Mouse (Mus musculus) Muller cell, postnatal 12 days (primary cell): ENCODE measurements around the gene Myo1d.

Experiments used
- DNase-seq: peaks from one replicate; pipeline ENCODE4 v3.0.0-alpha.2; 2015; ENCODE audit errors: inconsistent ontology term

The Myo1d gene

DNA sequence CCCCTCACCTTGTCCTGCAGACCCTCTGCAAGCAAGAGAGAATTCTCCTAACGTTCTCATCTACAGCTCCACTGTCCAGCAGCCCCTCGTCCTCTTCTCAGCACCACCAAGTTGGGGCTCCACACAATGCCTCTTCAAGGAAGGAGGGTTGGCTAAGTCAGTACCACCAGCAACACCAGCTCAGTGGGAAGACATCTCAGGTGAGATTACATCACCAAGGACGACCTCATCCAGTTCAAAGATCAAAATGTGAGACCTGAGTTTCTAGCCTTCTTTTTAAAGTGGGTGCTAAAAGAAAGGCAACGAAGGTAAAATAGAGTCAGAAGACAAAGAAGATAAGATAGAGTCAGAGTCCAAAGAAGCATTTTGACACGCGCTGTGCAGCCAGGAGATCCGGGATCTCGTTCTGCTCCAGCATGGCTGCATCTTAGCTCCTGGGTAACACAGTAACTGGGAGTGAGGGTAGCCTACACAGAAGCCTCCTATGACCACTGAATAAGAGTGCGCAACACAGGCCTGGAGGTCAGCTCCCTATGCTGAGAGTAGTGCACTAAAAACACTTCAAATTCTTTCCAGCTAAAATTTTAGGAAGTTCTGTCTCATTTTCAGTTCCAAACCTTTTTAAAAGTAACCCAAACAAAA, 56.3 kb downstream of the Myo1d start:
- DNase-seq = no peak

DNA sequence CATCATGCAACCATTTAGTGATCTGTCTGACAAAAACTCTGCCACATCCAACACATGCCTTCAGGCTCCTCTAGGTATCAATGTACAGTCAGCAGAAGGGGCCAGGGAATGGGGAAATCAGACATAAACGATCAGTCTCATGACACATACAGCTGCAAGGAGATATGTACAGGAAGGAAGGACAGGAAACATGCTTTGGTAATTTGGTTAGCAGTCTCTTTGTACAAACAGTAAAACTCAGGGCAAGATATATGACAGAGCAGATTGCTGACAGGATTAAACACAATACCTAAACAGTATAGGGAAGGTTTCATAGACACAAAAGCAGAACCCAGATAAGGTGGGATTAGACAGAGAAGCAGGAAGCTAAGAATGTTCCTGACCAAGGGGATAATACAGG, 60.8 kb downstream of the Myo1d start:
- DNase-seq = no peak

- DNase-seq = no peak
These were observed 61.8 kb downstream of the Myo1d start for GRCm38 (mm10) chr11:80718036-80718435.

DNA sequence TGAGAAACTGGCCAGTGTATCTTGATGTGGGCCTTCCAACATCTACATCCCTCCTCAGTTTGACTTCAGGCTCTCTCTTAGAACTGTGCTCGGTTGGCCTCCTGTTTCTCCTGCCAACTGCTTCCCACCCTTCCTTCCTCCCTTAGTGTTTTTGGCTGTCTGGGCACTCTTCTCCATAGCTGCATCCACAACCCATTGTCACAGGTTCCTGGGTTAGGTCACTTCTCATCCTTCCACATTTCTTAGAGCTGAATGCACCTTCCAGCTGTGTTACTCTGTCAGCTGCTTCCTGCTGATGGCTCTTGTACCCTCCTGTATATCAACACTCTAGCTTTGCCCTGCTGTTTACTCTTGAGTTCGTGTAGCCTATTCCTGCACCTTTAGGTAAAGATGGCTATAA, 64.7 kb downstream of the Myo1d start:
- no peak for DNase-seq

GRCm38 (mm10) chr11:80713705-80714104, 66.1 kb downstream of the Myo1d start:
- no peak for DNase-seq

GRCm38 (mm10) chr11:80712201-80712600, 67.6 kb downstream of the Myo1d start:
- DNase-seq = no peak

- DNase-seq = no peak
These were observed 68.5 kb downstream of the Myo1d start for GRCm38 (mm10) chr11:80711336-80711735.

DNA sequence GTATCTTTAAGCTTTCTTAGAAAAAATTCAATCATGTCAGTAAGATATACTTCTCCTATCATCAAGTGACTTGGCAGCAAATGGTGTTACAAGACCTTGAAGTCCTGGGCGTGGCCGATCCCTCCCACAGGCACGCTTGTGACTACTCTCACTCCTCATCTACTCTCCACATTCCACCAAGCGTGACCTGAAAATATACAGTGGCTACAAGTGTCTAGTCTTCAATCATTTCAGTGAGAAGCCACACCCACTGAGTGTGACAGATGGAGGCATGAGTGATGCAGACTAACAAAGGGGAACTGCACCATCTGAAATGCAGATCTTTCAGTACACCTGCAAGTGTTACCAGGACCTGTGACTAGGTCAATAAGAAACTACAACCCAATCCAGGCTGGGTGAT, 79.2 kb downstream of the Myo1d start:
- DNase-seq = no peak

DNA sequence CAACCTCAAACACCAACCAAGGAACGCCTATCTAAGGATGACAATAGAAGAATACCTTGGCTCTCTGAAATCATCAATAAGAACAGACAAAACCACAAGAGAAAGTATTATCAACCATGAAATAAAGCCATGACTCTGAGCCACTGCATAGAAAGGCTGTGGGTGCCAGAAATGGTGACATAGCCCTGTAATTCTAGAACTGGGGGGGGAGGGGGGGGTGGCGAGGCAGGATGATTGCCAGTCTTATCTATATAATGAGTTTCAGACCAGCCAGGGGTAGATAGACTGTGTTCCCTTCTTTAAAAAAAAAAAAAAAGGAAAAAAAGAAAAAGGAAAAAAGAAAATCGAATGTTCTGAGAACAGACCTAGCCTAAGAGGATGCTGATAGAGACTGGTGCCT, 81.1 kb downstream of the Myo1d start:
- DNase-seq = no peak

DNA sequence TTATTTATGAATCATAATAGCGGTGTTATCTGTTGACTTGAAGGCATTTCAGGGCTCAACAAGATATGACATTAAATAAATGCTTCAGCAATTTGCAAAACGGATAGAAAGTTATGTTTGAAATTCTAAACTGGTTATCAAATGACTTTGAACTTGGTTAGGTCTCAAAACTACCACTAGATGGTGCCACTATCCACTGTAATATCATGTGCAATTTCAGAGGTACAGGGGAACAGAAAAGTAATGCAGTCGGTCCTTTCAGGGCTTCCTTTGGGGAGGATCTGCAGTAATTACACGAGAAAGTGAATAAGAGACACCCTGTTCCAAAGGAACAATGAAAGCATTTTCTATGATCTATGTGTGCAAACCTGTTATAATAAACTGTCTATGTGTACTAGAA, 83.5 kb downstream of the Myo1d start:
- DNase-seq = peak; percentile 36

GRCm38 (mm10) chr11:80684603-80685002, 95.2 kb downstream of the Myo1d start:
- no peak for DNase-seq

GRCm38 (mm10) chr11:80682745-80683144, 97.1 kb downstream of the Myo1d start:
- peak; percentile 42 for DNase-seq

- DNase-seq = no peak
These were observed 106.8 kb downstream of the Myo1d start for GRCm38 (mm10) chr11:80673013-80673412.

DNA sequence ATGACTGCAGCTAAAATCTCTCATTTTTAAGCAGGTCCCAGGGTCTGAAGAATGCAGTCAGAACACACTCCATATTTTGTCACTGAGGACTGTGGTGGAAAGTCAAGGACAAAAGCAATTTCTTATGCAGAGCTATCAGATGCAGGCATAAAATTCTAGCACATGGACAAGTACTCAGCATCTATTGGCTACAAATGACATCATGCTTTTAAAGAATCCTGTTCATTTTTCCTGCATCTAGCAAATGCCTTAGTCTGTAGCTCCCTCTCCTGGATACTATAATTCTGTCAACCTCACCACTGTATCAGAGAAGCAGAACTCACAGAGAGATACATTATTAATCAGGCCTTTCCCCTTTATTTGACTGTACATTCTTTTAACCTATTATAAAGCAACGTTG, 109.4 kb downstream of the Myo1d start:
- peak; percentile 68 for DNase-seq

DNA sequence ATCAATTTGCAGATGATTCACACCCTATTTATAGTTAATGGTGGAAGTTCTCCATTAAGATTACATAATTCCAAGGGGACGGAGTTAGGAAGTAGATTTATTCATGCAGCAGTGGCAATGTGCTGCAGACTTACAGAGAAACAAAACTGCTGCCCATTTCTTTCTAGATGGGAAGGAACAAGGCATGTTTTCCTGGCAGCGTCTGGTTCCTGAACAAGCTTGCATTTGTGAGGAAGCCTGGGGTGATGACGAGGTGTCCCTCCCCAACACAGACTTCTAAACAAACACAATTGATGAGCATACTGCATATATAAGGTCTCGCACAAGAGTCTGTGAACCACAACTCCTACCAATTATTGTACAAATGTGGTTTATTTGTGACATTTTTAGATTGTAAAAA, 109.9 kb downstream of the Myo1d start:
- no peak for DNase-seq

GRCm38 (mm10) chr11:80666211-80666610, 113.6 kb downstream of the Myo1d start:
- no peak for DNase-seq

GRCm38 (mm10) chr11:80664261-80664660, 115.6 kb downstream of the Myo1d start:
- DNase-seq = no peak

GRCm38 (mm10) chr11:80645111-80645510, 134.7 kb downstream of the Myo1d start:
- no peak for DNase-seq

DNA sequence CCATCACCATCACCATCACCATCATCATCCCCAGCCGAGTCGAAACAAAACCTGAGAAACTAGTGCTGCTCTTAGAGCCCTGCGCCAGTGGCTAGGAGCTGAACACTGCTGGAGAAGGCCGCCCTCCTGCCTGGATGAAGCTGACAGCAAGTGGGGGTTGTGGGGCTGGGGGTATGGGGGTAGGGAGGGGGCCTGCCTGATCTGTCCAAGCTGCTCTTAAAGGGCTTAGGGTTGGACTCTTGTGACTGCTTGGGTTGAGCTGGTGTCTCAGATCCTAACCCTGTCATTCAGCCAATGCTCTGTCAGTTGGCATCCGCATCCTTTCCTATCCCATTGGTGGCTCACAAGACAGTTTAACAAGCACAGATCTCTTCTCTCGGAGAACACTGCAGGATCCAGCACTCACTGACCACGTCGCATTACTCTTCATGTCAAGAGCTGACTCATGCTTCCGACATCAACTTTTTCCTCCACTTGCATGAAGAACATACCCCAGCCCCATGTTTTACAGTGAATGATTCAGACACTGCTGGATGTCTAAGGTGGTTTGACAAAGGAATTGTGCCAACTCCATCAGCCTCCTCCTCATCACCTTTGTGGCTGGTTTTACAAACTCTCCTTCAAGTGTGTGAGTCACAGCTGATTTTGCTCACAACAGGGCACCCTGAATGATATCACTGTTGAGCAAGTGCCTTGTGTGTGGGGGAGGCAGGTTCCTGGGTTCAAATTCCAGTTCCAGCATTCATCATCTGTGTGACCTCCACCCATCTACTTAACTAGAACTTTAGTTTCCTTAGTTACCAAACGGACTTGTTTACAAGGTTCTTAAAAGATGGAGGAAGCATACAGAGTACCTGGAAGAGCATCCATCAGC, 150.6 kb downstream of the Myo1d start:
- DNase-seq = peak; percentile 36

- no peak for DNase-seq
These were observed 151.2 kb downstream of the Myo1d start for GRCm38 (mm10) chr11:80628581-80628980.

- DNase-seq = no peak
These were observed 156.8 kb downstream of the Myo1d start for GRCm38 (mm10) chr11:80623038-80623380.

DNA sequence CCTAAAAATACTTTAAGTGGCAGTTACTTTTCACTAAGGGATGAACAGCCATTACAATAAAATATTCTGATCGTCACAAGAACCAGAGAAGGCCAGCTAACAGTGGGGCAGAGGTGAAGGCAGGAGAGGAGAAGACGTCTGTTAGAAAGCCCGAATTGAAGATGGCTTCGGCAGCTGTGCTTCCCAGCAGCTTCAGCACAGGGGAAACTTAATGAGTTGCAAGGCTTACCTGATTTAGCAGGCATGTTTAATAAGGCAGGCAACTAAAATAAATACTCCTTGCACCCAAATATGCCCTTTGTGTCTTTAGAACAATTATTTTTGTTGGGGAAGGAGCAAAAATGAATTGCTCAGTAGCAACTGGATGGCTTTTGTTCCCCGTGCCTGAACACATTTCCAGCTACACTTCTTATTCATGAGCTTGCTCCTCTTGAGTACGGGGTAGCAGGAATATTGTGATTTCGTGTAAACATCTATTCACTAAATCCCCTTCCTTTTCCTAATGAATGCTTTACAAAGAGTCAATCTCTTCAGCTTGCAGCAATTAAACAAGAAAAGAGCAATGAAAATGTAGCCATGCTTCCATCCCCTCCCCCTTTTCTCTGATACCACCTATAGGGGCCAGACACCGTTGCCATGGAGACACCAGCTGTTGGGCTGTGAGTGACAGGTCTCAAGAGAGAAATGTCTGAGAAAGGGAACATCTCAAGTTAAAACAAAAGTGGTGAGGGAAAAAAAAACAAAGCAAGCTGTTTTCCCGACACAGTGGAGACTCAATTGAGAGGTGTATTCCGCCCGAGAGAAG, 157.4 kb downstream of the Myo1d start:
- DNase-seq = no peak
